Mouse (Mus musculus) limb, embryonic 11.5 days (tissue): ENCODE data around the gene Appl2. TPM values are rescaled to one million over a fixed set of nuclear protein-coding genes. Genes with fewer than 3 reads are reported as not detected.
"Not testable (repeated sequence)": the region's sequence is repeated elsewhere in the genome, so short reads cannot be mapped to it uniquely, and the experiment has no call there.

Experiments
- ATAC-seq: fragments of 200-750 bp; cut with Nextera tagmentation; 2 replicates; pipeline ENCODE4 v1.8.0; 2017; ENCODE audit warnings: low read depth; ENCODE audit not compliant: insufficient number of reproducible peaks, low FRiP score, low TSS enrichment
- DNase-seq: peaks from one replicate; pipeline ENCODE4 v3.0.0-alpha.2; 2015; ENCODE audit warnings: low spot score
- H3K27ac ChIP-seq: fragments of 300-500 bp; sonication (generic); replicated peaks from 2 replicates; pipeline ENCODE4 v1.5.1; 2014; ENCODE audit warnings: low read depth, mild to moderate bottlenecking, low read length
- H3K27me3 ChIP-seq: fragments of 300-500 bp; sonication (generic); 2 replicates; pipeline ENCODE4 v1.6.1; 2014; ENCODE audit warnings: mild to moderate bottlenecking, low read length, mixed read lengths; ENCODE audit not compliant: control insufficient read depth, insufficient read depth
- H3K36me3 ChIP-seq: fragments of 300-500 bp; sonication (generic); 2 replicates; pipeline ENCODE4 v1.6.1; 2014; ENCODE audit warnings: mild to moderate bottlenecking, low read length, moderate library complexity, mixed read lengths; ENCODE audit not compliant: control insufficient read depth, insufficient read depth
- H3K4me1 ChIP-seq: fragments of 300-500 bp; sonication (generic); 2 replicates; pipeline ENCODE4 v1.6.1; 2014; ENCODE audit warnings: low read length, mixed read lengths; ENCODE audit not compliant: control insufficient read depth, insufficient read depth
- H3K4me2 ChIP-seq: fragments of 300-500 bp; sonication (generic); 2 replicates; pipeline ENCODE4 v1.6.1; 2014; ENCODE audit warnings: low read depth, mild to moderate bottlenecking, moderate library complexity; ENCODE audit not compliant: severe bottlenecking
- H3K4me3 ChIP-seq: fragments of 300-500 bp; sonication (generic); 2 replicates; pipeline ENCODE4 v1.5.1; 2014; ENCODE audit warnings: low read depth, low read length
- H3K9ac ChIP-seq: fragments of 300-500 bp; sonication (generic); 2 replicates; pipeline ENCODE4 v1.6.1; 2014; ENCODE audit warnings: mild to moderate bottlenecking, low read length
- H3K9me3 ChIP-seq: fragments of 300-500 bp; sonication (generic); 2 replicates; pipeline ENCODE4 v1.6.1; 2016; ENCODE audit warnings: low read length; ENCODE audit not compliant: control insufficient read depth
- WGBS: fragments of 180-500 bp; shearing (Covaris S2); extraction: QIAGEN DNeasy Blood & Tissue Kit; methylation state at CpG from one replicate; pipeline ENCODE4 v1.1.7; 2014; 5-methylcytosine and 5-hydroxymethylcytosine counted together
- polyA plus RNA-seq: library from polyadenylated mRNA; unstranded; fragments of >200 nt; fragmentation: Nextera tagmentation; extraction: Ambion mirVana; gene quantifications from 2 replicates; pipeline ENCODE4 v1.2.1, GENCODE M21; 2014

The Appl2 gene
- polyA plus RNA-seq, 1 experiment from 2014 or later, result 36.8 TPM

DNA sequence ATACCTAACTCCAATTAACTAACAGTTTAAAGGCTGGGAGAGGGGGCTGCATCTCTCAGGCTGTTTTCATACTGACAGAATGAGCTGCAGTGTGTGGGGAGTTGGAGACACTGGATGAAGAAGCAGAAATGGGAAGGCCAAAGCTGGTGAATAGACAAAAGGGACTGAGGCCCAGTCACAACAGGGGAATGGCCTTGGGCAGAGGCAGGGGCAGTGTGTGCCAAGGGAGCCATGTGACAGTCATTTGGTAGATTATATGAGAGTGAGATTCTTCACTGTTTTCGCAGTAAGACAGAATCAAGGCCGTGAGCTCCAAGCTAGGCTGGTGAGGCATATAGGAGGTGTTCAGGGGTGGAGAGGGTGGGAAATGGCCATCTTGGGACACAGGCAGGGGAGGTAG, 6.1 kb upstream of the Appl2 start:
- Histone ChIP-seq H3K27me3 (no peaks in the 10 kb centered on the region), H3K4me3 (no peak overlapping the region), H3K27ac (no peak overlapping the region), H3K4me1 (no peaks in the 10 kb centered on the region), H3K36me3 (no peaks in the 10 kb centered on the region), H3K4me2 (no peak overlapping the region), H3K9ac (no peak overlapping the region), H3K9me3 (no peaks in the 10 kb centered on the region)
- 84% methylated on average over 2 of the region's 2 CpGs for whole genome bisulfite sequencing
- ATAC-seq (no peak), DNase-seq (no peak)

DNA sequence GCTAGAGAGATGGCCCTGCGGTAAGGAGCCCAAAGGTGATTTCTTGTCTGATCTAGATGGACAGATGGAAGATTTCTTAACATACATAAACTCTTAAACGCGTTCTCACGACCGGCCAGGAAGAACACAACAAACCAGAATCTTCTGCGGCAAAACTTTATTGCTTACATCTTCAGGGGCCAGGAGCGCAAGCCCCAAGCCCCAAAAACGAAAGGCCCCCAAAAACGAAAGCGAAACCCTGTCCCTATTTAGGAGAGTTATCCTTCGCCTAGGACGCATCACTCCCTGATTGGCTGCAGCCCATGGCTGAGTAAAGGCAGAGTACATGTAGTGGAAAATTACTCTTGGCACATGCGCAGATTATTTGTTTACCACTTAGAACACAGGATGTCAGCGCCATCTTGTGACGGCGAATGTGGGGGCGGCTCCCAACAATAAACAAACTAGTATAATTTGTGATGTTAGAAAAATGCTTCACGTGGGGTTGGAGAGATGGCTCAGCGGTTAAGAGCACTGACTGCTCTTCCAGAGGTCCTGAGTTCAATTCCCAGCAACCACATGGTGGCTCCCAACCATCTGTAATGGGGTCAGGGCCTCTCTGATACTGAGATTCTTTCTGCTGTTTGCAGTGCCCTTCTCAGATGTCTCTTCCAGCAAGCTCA, 3.8 kb upstream of the Appl2 start:
- not testable (repeated sequence) for H3K9ac ChIP-seq, H3K36me3 ChIP-seq, H3K4me3 ChIP-seq, H3K4me1 ChIP-seq, H3K27me3 ChIP-seq, DNase-seq, H3K9me3 ChIP-seq, H3K4me2 ChIP-seq, H3K27ac ChIP-seq, ATAC-seq
- 92% methylated on average over 19 of the region's 19 CpGs for WGBS

DNA sequence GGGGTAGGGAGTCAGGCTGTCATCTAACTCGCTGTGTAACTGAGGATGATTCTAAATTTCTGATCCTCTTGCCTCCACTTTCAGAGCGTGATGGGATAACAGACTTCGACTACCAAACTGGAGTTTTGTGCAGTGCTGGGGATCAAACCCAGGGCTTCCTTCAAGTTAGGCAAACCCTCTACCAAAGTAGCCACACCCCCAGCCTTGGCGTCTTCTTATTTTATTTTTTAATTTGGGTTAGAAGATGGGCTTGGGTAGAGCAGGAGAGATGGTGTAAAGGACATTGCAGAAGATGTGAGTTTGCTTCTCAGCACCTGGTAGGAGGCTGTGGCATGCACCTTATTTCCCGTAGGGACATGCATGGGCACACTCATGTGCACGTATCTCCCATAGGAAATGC, 499 bp upstream of the Appl2 start:
- ATAC-seq, result peak; percentile 1; the same call in 1 of the 2 replicates
- H3K9ac ChIP-seq, result peak overlapping the region; percentile 81
- DNase-seq, result peak; percentile 32
- H3K4me2 ChIP-seq, result peak overlapping the region; percentile 62
- H3K4me3 ChIP-seq, result peak overlapping the region; percentile 80
- no peaks in the 10 kb centered on the region for H3K27me3 ChIP-seq
- H3K27ac ChIP-seq, result no peak overlapping the region
- H3K4me1 ChIP-seq, result peaks cover 5% of the 10 kb centered on the region; the same call in 1 of the 2 replicates
- 38% methylated on average over 6 of the region's 6 CpGs for WGBS
- H3K9me3 ChIP-seq, result no peaks in the 10 kb centered on the region
- no peaks in the 10 kb centered on the region for H3K36me3 ChIP-seq

DNA sequence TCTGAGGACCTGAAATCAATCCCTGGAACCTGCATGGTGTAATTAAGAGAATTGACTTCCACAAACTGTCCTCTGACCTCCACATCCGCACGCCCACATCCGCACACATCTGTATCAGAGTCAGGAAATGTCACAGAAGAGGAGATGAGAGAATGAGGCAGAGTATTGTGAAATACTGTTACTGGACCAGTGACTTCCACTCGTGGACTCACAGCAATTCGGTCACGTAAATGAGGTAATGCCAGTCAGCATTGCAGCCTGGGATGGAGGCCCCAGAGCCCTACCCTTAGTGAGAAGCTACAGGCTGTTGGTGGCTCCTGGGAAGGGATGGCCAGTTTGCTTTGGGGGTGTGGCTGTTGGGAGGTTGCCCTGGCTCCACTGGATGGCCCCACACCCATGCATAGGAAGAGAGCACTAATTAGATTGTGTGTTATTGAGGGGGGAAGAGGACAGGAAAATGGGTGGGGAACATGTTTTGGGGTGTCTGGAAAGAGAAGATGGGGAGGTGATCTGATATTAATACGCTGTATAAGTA, 2.1 kb downstream of the Appl2 start:
- H3K27me3 ChIP-seq, result no peaks in the 10 kb centered on the region
- H3K27ac ChIP-seq, result no peak overlapping the region
- 89% methylated on average over 7 of the region's 7 CpGs for WGBS
- no peak overlapping the region for H3K4me3 ChIP-seq
- ATAC-seq (no peak), DNase-seq (no peak)
- no peaks in the 10 kb centered on the region for H3K36me3 ChIP-seq
- H3K9ac ChIP-seq, result no peak overlapping the region
- H3K4me2 ChIP-seq, result no peak overlapping the region
- H3K9me3 ChIP-seq, result no peaks in the 10 kb centered on the region
- H3K4me1 ChIP-seq, result peaks cover 5% of the 10 kb centered on the region; the same call in 1 of the 2 replicates

DNA sequence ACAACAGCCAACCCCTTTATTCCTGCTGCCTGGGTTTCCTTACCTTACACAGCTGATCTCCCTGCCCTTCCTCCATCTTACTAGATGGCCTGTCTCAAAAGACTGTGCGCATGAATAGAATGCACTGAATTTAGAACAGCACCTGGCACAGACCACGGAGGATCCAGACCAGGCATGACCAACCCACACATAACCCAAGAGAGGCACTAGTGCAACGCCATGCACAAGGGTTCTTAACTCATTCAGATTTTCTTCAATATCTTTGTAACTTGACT, 2.9 kb downstream of the Appl2 start:
- no peak overlapping the region for H3K4me3 ChIP-seq
- no peak overlapping the region for H3K27ac ChIP-seq
- no peak overlapping the region for H3K9ac ChIP-seq
- H3K27me3 ChIP-seq, result no peaks in the 10 kb centered on the region
- H3K36me3 ChIP-seq, result no peaks in the 10 kb centered on the region
- H3K4me2 ChIP-seq, result no peak overlapping the region
- ATAC-seq, result no peak
- no peaks in the 10 kb centered on the region for H3K9me3 ChIP-seq
- peaks cover 5% of the 10 kb centered on the region; the same call in 1 of the 2 replicates for H3K4me1 ChIP-seq
- 92% methylated on average over 3 of the region's 3 CpGs for WGBS
- DNase-seq, result no peak

DNA sequence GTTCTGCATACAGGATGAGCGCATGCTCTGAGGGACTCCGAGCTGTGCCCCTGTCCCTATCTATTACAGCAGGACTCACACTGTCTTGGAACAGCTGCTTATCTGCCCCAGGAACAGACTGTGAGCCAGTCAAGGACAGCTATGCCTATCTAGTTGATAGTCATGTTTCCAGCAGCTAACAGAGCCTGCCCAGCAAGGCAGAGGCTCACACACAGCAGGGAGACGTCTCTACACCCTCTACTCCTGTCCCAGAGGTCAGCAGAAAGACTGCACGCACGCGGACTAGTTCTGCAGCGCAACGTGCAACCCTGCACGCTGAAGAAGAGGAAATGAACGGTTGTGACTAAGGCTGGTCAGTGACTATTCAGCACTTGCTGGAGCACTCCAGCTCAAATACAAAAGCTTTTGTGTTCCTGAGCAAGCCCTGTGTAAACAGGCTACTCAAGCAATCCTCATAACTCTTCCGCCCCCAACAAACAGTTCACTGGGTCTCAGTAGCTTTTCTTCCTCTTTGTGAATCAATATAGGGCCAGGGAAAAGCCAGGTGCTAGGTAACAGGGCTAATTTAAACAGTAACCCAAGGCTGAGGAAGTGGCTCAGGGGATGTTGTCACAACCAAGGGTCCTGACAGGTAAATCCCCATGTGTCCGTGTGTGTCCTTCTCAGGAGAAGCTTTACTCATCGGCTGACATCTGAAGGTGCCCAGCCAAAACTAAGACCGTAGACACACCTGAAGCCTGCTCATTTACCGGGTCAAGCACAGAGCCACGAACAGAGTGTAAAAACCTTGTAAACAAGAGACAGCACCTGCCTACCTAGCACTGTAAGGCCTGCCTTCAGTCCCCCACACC, 3.4 kb downstream of the Appl2 start:
- H3K4me3 ChIP-seq, result no peak overlapping the region
- no peaks in the 10 kb centered on the region for H3K27me3 ChIP-seq
- H3K9me3 ChIP-seq, result no peaks in the 10 kb centered on the region
- no peaks in the 10 kb centered on the region for H3K36me3 ChIP-seq
- H3K27ac ChIP-seq, result 0 out of 2 replicates have a peak overlapping the region, but pooled peaks have one; percentile 10
- ATAC-seq (no peak), DNase-seq (no peak)
- H3K4me1 ChIP-seq, result peaks cover 5% of the 10 kb centered on the region; the same call in 1 of the 2 replicates
- no peak overlapping the region for H3K9ac ChIP-seq
- WGBS, result 86% methylated on average over 16 of the region's 16 CpGs
- no peak overlapping the region for H3K4me2 ChIP-seq

DNA sequence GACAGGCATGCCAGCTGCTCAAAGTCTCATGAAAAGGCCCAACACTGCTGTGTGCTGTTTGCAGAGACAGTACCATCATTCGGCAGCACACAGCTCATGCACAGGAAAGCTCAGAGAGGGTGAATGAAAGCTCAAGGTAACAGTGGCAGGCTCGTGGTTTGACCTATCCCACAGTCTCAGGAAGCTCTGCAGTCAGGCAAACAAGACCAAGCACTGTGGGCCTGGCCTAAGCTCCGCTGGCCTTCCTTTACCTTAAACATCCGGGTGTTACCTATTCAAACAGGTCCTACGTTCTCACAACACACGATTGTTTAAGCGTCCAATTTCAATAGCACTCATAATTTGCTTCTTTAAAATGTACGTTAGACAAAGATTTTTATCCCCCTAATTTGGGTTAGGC, 4.4 kb downstream of the Appl2 start:
- H3K36me3 ChIP-seq, result no peaks in the 10 kb centered on the region
- 87% methylated on average over 8 of the region's 8 CpGs for WGBS
- no peak overlapping the region for H3K4me3 ChIP-seq
- H3K9me3 ChIP-seq, result no peaks in the 10 kb centered on the region
- H3K4me1 ChIP-seq, result peaks cover 5% of the 10 kb centered on the region; the same call in 1 of the 2 replicates
- ATAC-seq, result no peak
- no peak overlapping the region for H3K4me2 ChIP-seq
- H3K27ac ChIP-seq, result no peak overlapping the region
- H3K27me3 ChIP-seq, result no peaks in the 10 kb centered on the region
- no peak overlapping the region for H3K9ac ChIP-seq
- DNase-seq, result no peak

DNA sequence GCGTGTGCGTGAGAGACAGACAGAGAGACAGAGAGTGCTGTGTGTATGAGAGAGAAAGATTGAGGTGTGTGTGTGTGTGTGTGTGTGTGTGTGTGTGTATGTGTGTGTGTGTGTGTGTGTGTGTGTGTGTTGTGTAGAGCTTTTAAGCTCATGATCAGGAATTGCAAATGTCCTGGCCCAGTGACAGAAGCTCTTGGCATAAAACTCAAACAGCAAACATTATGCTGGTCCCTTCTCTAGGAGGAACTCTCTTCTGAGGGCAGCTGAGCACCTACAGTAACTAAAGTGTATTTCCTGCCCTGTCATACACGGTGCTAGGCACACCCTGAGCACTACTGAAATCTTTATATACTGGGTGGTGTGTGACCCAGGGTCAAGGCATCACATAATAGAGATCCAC, 6.9 kb downstream of the Appl2 start:
- no peaks in the 10 kb centered on the region for H3K9me3 ChIP-seq
- ATAC-seq, result no peak

More for the DNA sequence above, 6.9 kb downstream of the Appl2 start:
- no peak for DNase-seq
- WGBS, result 84% methylated on average over 3 of the region's 3 CpGs
- Histone ChIP-seq H3K4me2 (no peak overlapping the region), H3K4me1 (no peaks in the 10 kb centered on the region), H3K27me3 (no peaks in the 10 kb centered on the region), H3K27ac (no peak overlapping the region), H3K9ac (no peak overlapping the region), H3K4me3 (no peak overlapping the region), H3K36me3 (no peaks in the 10 kb centered on the region)
